Mouse (Mus musculus): ENCODE results near the gene Radil.

- TF ChIP-seq CTCF (IDR thresholded peaks at IDR 0.05; ENCODE audit: insufficient read depth, low read length) (no peak), POLR2A (IDR thresholded peaks at IDR 0.05; ENCODE audit: borderline replicate concordance, extremely low read depth, low read depth, low read length) (no peak)
Observed at GRCm38 (mm10) chr5:142524711-142525464, 26.0 kb downstream of the Radil start.
